Mouse (Mus musculus): ENCODE measurements around the gene Barhl1. TPM values are rescaled to one million over a fixed set of nuclear protein-coding genes. Genes with fewer than 3 reads are reported as not detected.

The Barhl1 gene
- polyA plus RNA-seq (2017; shearing (Covaris generic)) = under 1 TPM in 1 of 2 experiments, not detected in 1; 0.18 TPM

GRCm38 (mm10) chr2:28916513-28916865, at the start of gene Barhl1:
TSS of gene Barhl1 (minus strand) at chr2:28916668.

Other genes with a start within 250 kb of the Barhl1 start
- not detected for gene Spaca9, start 216.9 kb downstream of the Barhl1 start, polyA plus RNA-seq (2017; shearing (Covaris generic))
- gene Ak8, start 216.5 kb downstream of the Barhl1 start, polyA plus RNA-seq (2017; shearing (Covaris generic)) = under 1 TPM in 1 of 2 experiments, not detected in 1; 0.50 TPM
- 10 to 100 TPM in 1 of 2 experiments, 1 to 10 TPM in 1; 7.0 to 11.6 TPM for gene Gtf3c4, start 76.3 kb downstream of the Barhl1 start, polyA plus RNA-seq (2017; shearing (Covaris generic))
- 10 to 100 TPM; 16.1 to 18.4 TPM for gene Ddx31, start 76.3 kb downstream of the Barhl1 start, polyA plus RNA-seq (2017; shearing (Covaris generic))
- gene Cfap77, start 138.4 kb upstream of the Barhl1 start, polyA plus RNA-seq (2017; shearing (Covaris generic)) = under 1 TPM in 1 of 2 experiments, not detected in 1; 0.81 TPM
- gene Ttf1, start 143.6 kb upstream of the Barhl1 start, polyA plus RNA-seq (2017; shearing (Covaris generic)) = 10 to 100 TPM; 21.1 to 24.0 TPM
- gene Setx, start 207.5 kb upstream of the Barhl1 start, polyA plus RNA-seq (2017; shearing (Covaris generic)) = 10 to 100 TPM; 72.9 to 75.3 TPM

Measured in activated CD4-positive, CD25-positive, alpha-beta regulatory T cell (primary cell).